Comparison of ENCODE assay signal across 33 mouse cellular contexts in genomic region chr14:83752477-83752876, GRCm38 (mm10).
"Had no signal": no experiment of that assay in that cellular context is flagged by ENCODE, and none has a peak within 500 bp of the region (broad histone marks: within the 10 kb centered on the region; RNA-seq: fewer than 3 reads in every experiment).

No protein-coding gene starts in this region.

- H3K27me3 ChIP-seq: heart, embryonic 13.5 days; heart, embryonic 15.5 days; hindbrain, embryonic 12.5 days; hindbrain, embryonic 13.5 days; hindbrain, embryonic 15.5 days; intestine, embryonic 15.5 days; kidney, embryonic 15.5 days had no signal

- H3K9ac ChIP-seq: heart, embryonic 13.5 days; heart, embryonic 15.5 days; hindbrain, embryonic 12.5 days; hindbrain, embryonic 13.5 days; hindbrain, embryonic 14.5 days; hindbrain, embryonic 15.5 days; intestine, embryonic 15.5 days; kidney, embryonic 15.5 days had no signal

- ATAC-seq: hindbrain, embryonic 16.5 days; hindbrain, postnatal 0 days; inflammation-experienced regulatory T-cells, adult 6 months; intestine, embryonic 15.5 days; intestine, embryonic 16.5 days; intestine, postnatal 0 days had no signal

- H3K4me1 ChIP-seq: heart, embryonic 13.5 days; heart, embryonic 15.5 days; hindbrain, embryonic 10.5 days; hindbrain, embryonic 12.5 days; hindbrain, embryonic 13.5 days; hindbrain, embryonic 15.5 days; intestine, embryonic 15.5 days; kidney, embryonic 15.5 days had no signal

- H3K27ac ChIP-seq: heart, embryonic 13.5 days; heart, embryonic 15.5 days; hindbrain, embryonic 10.5 days; hindbrain, embryonic 12.5 days; hindbrain, embryonic 13.5 days; hindbrain, embryonic 14.5 days; hindbrain, embryonic 15.5 days; hindbrain, postnatal 0 days; intestine, embryonic 15.5 days; kidney, embryonic 15.5 days; kidney, postnatal 0 days; layer of hippocampus, adult 2 months; left cerebral cortex, adult 2 months had no signal

- DNase-seq: heart, postnatal 10 days; heart, postnatal 14 days; heart, postnatal 36 days; heart, postnatal 4 days; kidney, adult 11 months; kidney, adult 18-20 months; kidney, adult 2 months; kidney, adult 8-10 months; kidney, adult 9 months; kidney, postnatal 10 days; kidney, postnatal 14 days; kidney, postnatal 25 days; kidney, postnatal 36 days; kidney, postnatal 4 days; layer of hippocampus, adult 9-11 months; layer of hippocampus, postnatal 36 days had no signal

- H3K4me3 ChIP-seq: heart, embryonic 13.5 days; heart, embryonic 15.5 days; hindbrain, embryonic 10.5 days; hindbrain, embryonic 12.5 days; hindbrain, embryonic 13.5 days; hindbrain, embryonic 15.5 days; intestine, embryonic 15.5 days; kidney, embryonic 15.5 days; layer of hippocampus, adult 2 months; left cerebral cortex, adult 2 months had no signal

- H3K9me3 ChIP-seq: heart, embryonic 13.5 days; heart, embryonic 15.5 days; hindbrain, embryonic 10.5 days; hindbrain, embryonic 12.5 days; hindbrain, embryonic 13.5 days; hindbrain, embryonic 15.5 days; intestine, embryonic 15.5 days; kidney, embryonic 15.5 days had no signal

- H3K36me3 ChIP-seq: heart, embryonic 13.5 days; heart, embryonic 15.5 days; hindbrain, embryonic 10.5 days; hindbrain, embryonic 12.5 days; hindbrain, embryonic 13.5 days; hindbrain, embryonic 15.5 days; intestine, embryonic 15.5 days; kidney, embryonic 15.5 days had no signal
